Comparison of ENCODE assay signal across 14 mouse cellular contexts in the genomic region with DNA sequence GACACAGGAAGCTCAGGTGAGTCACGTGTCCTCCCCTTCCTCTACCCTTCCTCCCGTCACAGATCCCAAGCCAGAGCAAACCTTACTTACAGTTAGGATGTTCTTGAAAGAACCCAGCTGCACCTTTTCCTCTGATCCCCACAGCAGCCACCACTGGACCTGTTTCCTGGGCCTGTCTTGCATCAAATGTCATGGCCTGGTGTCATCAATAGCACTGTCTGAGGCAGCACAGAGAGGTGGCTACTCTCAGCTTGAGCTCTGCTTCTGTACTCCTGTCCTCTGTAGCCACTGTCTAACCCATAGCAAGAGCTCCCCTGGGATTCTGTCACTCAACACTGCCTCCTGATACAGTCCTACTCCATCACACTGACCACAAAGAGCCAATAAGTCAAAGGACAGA. TPM values are rescaled to one million over a fixed set of nuclear protein-coding genes. Genes with fewer than 3 reads are reported as not detected.
DNase-seq lines count a peak whose midpoint lies in the region; ATAC-seq and TF ChIP-seq lines count a peak whose summit lies in the region.
"Had no signal": no experiment of that assay in that cellular context is flagged by ENCODE, and none has a peak within 500 bp of the region (broad histone marks: within the 10 kb centered on the region; RNA-seq: fewer than 3 reads in every experiment).

No protein-coding gene starts in this region.

- no peaks in the 10 kb centered on the region for H3K36me3 ChIP-seq in heart, embryonic 16.5 days (ENCODE audit: control insufficient read depth, insufficient read depth)
- no peaks in the 10 kb centered on the region for H3K36me3 ChIP-seq in lung, embryonic 14.5 days (ENCODE audit: insufficient read depth)
- no peaks in the 10 kb centered on the region for H3K36me3 ChIP-seq in macrophage (ENCODE audit: inconsistent target)
- H3K36me3 ChIP-seq: hindbrain, embryonic 15.5 days; liver, embryonic 13.5 days; midbrain, embryonic 13.5 days had no signal

- intact Hi-C loops in heart, postnatal 25 days (cut with DNase I), result loop anchor here (10.0 kb wide), 1 partner anchor 305 kb away; a partner anchor contains a TSS

- no peak for TF ChIP-seq POLR2A in lung, adult 2 months (IDR thresholded peaks at IDR 0.05; ENCODE audit: borderline replicate concordance, extremely low read depth, low read depth, low read length)
- TF ChIP-seq POLR2A in bone marrow macrophage, adult 2 months (IDR thresholded peaks at IDR 0.05; ENCODE audit: borderline replicate concordance, low read depth, low read length), result no peak

- no peak for ATAC-seq in heart, embryonic 16.5 days (replicated peaks; ENCODE audit: extremely low read depth, insufficient read depth, low FRiP score)
- ATAC-seq in lung, embryonic 14.5 days (ENCODE audit: insufficient read depth), result no peak
- ATAC-seq in erythroid progenitor cell, adult 5-6 weeks (replicated peaks; ENCODE audit: low FRiP score, poor library complexity, severe bottlenecking), result no peak

- TF ChIP-seq CTCF in lung, embryonic 14.5 days (IDR thresholded peaks at IDR 0.05; ENCODE audit: low read depth), result no peak
- TF ChIP-seq CTCF in lung, adult 2 months (IDR thresholded peaks at IDR 0.05; ENCODE audit: insufficient read depth, low read length), result no peak
- TF ChIP-seq CTCF in bone marrow macrophage, adult 2 months (IDR thresholded peaks at IDR 0.05; ENCODE audit: low read depth, low read length), result no peak

- no peak overlapping the region for H3K4me2 ChIP-seq in heart, embryonic 16.5 days (ENCODE audit: low read depth, low read length)
- no peak overlapping the region for H3K4me2 ChIP-seq in lung, embryonic 14.5 days
- H3K4me2 ChIP-seq: hindbrain, embryonic 15.5 days; liver, embryonic 13.5 days; midbrain, embryonic 13.5 days had no signal

- H3K9ac ChIP-seq in heart, embryonic 16.5 days (ENCODE audit: low read length), result no peak overlapping the region
- H3K9ac ChIP-seq in lung, embryonic 14.5 days, result no peak overlapping the region
- H3K9ac ChIP-seq: hindbrain, embryonic 15.5 days; liver, embryonic 13.5 days; midbrain, embryonic 13.5 days had no signal

- peaks cover 29% of the 10 kb centered on the region for H3K4me1 ChIP-seq in heart, embryonic 16.5 days (ENCODE audit: control insufficient read depth, insufficient read depth, low read length)
- H3K4me1 ChIP-seq in lung, embryonic 14.5 days (ENCODE audit: insufficient read depth), result peaks cover 51% of the 10 kb centered on the region
- H3K4me1 ChIP-seq in lung, adult 2 months (ENCODE audit: control insufficient read depth, insufficient read depth, low read length), result peaks cover 14% of the 10 kb centered on the region
- H3K4me1 ChIP-seq in bone marrow macrophage, adult 2 months (ENCODE audit: control insufficient read depth, insufficient read depth, low read length), result peaks cover 60% of the 10 kb centered on the region

- peak overlapping the region; percentile 23 for H3K27ac ChIP-seq in heart, embryonic 16.5 days (ENCODE audit: low read length)
- peak overlapping the region; percentile 98; the same call in 1 of the 2 replicates for H3K27ac ChIP-seq in lung, embryonic 14.5 days (ENCODE audit: low read depth)
- peak overlapping the region; percentile 3; the same call in 1 of the 2 replicates for H3K27ac ChIP-seq in bone marrow macrophage, adult 2 months (ENCODE audit: insufficient read depth, low read depth, low read length)
- H3K27ac ChIP-seq in macrophage, result peak overlapping the region; percentile 99

- H3K27me3 ChIP-seq in heart, embryonic 16.5 days (ENCODE audit: control insufficient read depth, insufficient read depth, low read length), result no peaks in the 10 kb centered on the region
- no peaks in the 10 kb centered on the region for H3K27me3 ChIP-seq in lung, embryonic 14.5 days (ENCODE audit: insufficient read depth, low read length)
- H3K27me3 ChIP-seq: CH12.LX; hindbrain, embryonic 15.5 days; liver, embryonic 13.5 days; midbrain, embryonic 13.5 days had no signal

- 68% methylated on average over 2 of the region's 2 CpGs for WGBS in heart, embryonic 16.5 days
- WGBS in lung, embryonic 14.5 days, result 73% methylated on average over 2 of the region's 2 CpGs
- 84% methylated on average over 2 of the region's 2 CpGs for WGBS in lung, adult 2 months
- 88% methylated on average over 2 of the region's 2 CpGs for WGBS in macrophage (ENCODE audit: missing documents)

- DNase-seq in heart, postnatal 25 days (ENCODE audit: low spot score), result no peak
- DNase-seq in lung, embryonic 14.5 days, result no peak
- no peak for DNase-seq in lung, adult 2 months
- DNase-seq in cerebellum, adult 8-10 months, result no peak
- DNase-seq: right cerebral cortex, postnatal 4 days had no signal

- H3K4me3 ChIP-seq in heart, embryonic 16.5 days (ENCODE audit: low read length), result no peak overlapping the region
- H3K4me3 ChIP-seq in lung, embryonic 14.5 days (ENCODE audit: low read depth, low read length), result no peak overlapping the region
- H3K4me3 ChIP-seq in lung, adult 2 months (replicated peaks; ENCODE audit: extremely low read depth, low read depth, low read length), result no peak overlapping the region
- H3K4me3 ChIP-seq in bone marrow macrophage, adult 2 months (ENCODE audit: insufficient read depth, low read length), result no peak overlapping the region
- no peak overlapping the region for H3K4me3 ChIP-seq in macrophage (ENCODE audit: inconsistent target)
- H3K4me3 ChIP-seq: erythroblast, embryonic 14.5 days; hindbrain, embryonic 15.5 days; liver, embryonic 13.5 days; midbrain, embryonic 13.5 days had no signal

- no peaks in the 10 kb centered on the region for H3K9me3 ChIP-seq in heart, embryonic 16.5 days (replicated peaks; ENCODE audit: control insufficient read depth, low read length)
- H3K9me3 ChIP-seq in lung, embryonic 14.5 days (ENCODE audit: low read depth, low read length), result no peaks in the 10 kb centered on the region
- H3K9me3 ChIP-seq: hindbrain, embryonic 15.5 days; liver, embryonic 13.5 days; midbrain, embryonic 13.5 days had no signal

- no peaks in the 10 kb centered on the region for H3K79me2 ChIP-seq in macrophage (ENCODE audit: inconsistent target)

RNA-seq across cellular contexts. Expression of a gene that starts 26.2 kb away (rescaled TPM):
- polyA plus RNA-seq in heart, embryonic 16.5 days (2015; fragmentation: Nextera tagmentation; extraction: Ambion mirVana), result 55.1 and 82.6 TPM in 2 replicates
- 10 to 100 TPM; 85.3 to 95.1 TPM for total RNA-seq in heart, postnatal 25 days (2021)
- 88.0 and 95.5 TPM in 2 replicates for polyA plus RNA-seq in lung, embryonic 14.5 days (2014; fragmentation: Nextera tagmentation; extraction: Ambion mirVana)
- 14.6 and 14.7 TPM in 2 replicates for polyA plus RNA-seq in lung, adult 2 months (2012; rRNA removed)
- polyA plus RNA-seq in bone marrow macrophage, adult 2 months (2012; ENCODE audit: insufficient read depth, insufficient read length, missing spikeins), result 36.9 and 53.8 TPM in 2 replicates
- total RNA-seq in macrophage (2018; cell fraction: chromatin; rRNA removed), result 1,000 to 10,000 TPM in 3 of 26 experiments, 100 to 1,000 TPM in 23; 182 to 1,452 (median 590) TPM
- 100 to 1,000 TPM in 25 of 26 experiments, 10 to 100 TPM in 1; 83.9 to 342 (median 173) TPM for total RNA-seq in macrophage (2018; cell fraction: cytosol; rRNA removed)
- 100 to 1,000 TPM; 125 to 674 (median 269) TPM for total RNA-seq in macrophage (2018; cell fraction: nucleus; rRNA removed)
- polyA plus RNA-seq in macrophage (2018), result 76.3 to 253 TPM (median 241 TPM) in 3 replicates
- 1.3 and 4.0 TPM in 2 replicates for total RNA-seq in erythroid progenitor cell, adult 5-6 weeks (2015; ENCODE audit: low replicate concordance)
- total RNA-seq in erythroid progenitor cell, adult 5-6 weeks (2017; ENCODE audit: low replicate concordance), result 0.83 and 3.7 TPM in 2 replicates

Comparison
In these comparisons a context has a peak if more than half of its experiments do, and no peak if none do; other contexts are left out.
1. H3K27ac ChIP-seq: peak in every context shown above with its lines; median percentile 99 in macrophage; 98 in lung, embryonic 14.5 days; 23 in heart, embryonic 16.5 days; 3 in bone marrow macrophage, adult 2 months.